Mouse (Mus musculus) MEL (cell line): ENCODE data around the gene Serf1. TPM values are rescaled to one million over a fixed set of nuclear protein-coding genes. Genes with fewer than 3 reads are reported as not detected.
A peak's percentile ranks its signal among the peaks of the same experiment; 100 is the strongest.

Source experiments
- DNase-seq: peaks from one replicate; pipeline ENCODE4 v3.0.0; 2011; ENCODE audit warnings: low read depth, low spot score
- H3K27ac ChIP-seq: 2 replicates; pipeline ENCODE4 v1.5.1; 2012; ENCODE audit warnings: low read depth, mild to moderate bottlenecking, control low read depth, low read length, moderate library complexity; ENCODE audit not compliant: control insufficient read depth
- H3K27me3 ChIP-seq, 2 experiments: fragments of 150-350 bp in 1 of 2; sonication (generic) in 1 of 2; 2 replicates each; pipeline ENCODE4 v1.6.1; 2012; ENCODE audit warnings: low read length in 2 of 2, mild to moderate bottlenecking in 2 of 2, improper control_type of control experiment in 1 of 2, moderate library complexity in 1 of 2; ENCODE audit not compliant: insufficient read depth in 2 of 2, control insufficient read depth in 1 of 2
- H3K36me3 ChIP-seq, 2 experiments: 2 replicates each; pipeline ENCODE4 v1.6.1; 2012 to 2014; ENCODE audit warnings: low read length in 2 of 2, improper control_type of control experiment in 1 of 2, inconsistent platforms in 1 of 2, mild to moderate bottlenecking in 1 of 2; ENCODE audit not compliant: insufficient read depth in 2 of 2, control insufficient read depth in 1 of 2
- H3K4me1 ChIP-seq, 2 experiments: fragments of 150-350 bp in 1 of 2; sonication (generic) in 1 of 2; 2 replicates each; pipeline ENCODE4 v1.6.1; 2012; ENCODE audit warnings: low read length in 2 of 2, improper control_type of control experiment in 1 of 2, mild to moderate bottlenecking in 1 of 2; ENCODE audit not compliant: insufficient read depth in 2 of 2, control insufficient read depth in 1 of 2
- H3K4me3 ChIP-seq, 2 experiments: fragments of 150-350 bp in 1 of 2; sonication (generic) in 1 of 2; 2 replicates each; pipeline ENCODE4 v1.5.1; 2012; ENCODE audit warnings: low read depth in 2 of 2, low read length in 2 of 2, mild to moderate bottlenecking in 2 of 2, moderate library complexity in 2 of 2, control low read depth in 1 of 2, improper control_type of control experiment in 1 of 2; ENCODE audit not compliant: control insufficient read depth in 1 of 2, insufficient read depth in 1 of 2
- H3K79me2 ChIP-seq: 2 replicates; pipeline ENCODE4 v1.6.1; 2012; ENCODE audit warnings: mild to moderate bottlenecking, low read length, moderate library complexity; ENCODE audit not compliant: control insufficient read depth, poor library complexity, insufficient read depth
- H3K9ac ChIP-seq: 2 replicates; pipeline ENCODE4 v1.6.1; 2012; ENCODE audit warnings: low read depth, mild to moderate bottlenecking, control low read depth, low read length, moderate library complexity; ENCODE audit not compliant: control insufficient read depth, poor library complexity, severe bottlenecking
- H3K9me3 ChIP-seq: fragments of 150-350 bp; sonication (generic); replicated peaks from 2 replicates; pipeline ENCODE4 v1.6.1; 2012; ENCODE audit warnings: mild to moderate bottlenecking, low read length, improper control_type of control experiment, moderate library complexity; ENCODE audit not compliant: insufficient read depth
- CTCF ChIP-seq, 3 experiments: IDR thresholded peaks in 2 of 3; conservative IDR thresholded peaks in 1 of 3; 2 replicates each; pipeline ENCODE4 v1.5.1; 2011 to 2012; ENCODE audit warnings: low read length in 3 of 3, low read depth in 2 of 3, mild to moderate bottlenecking in 2 of 3, improper control_type of control experiment in 1 of 3, inconsistent platforms in 1 of 3, mixed read lengths in 1 of 3, moderate library complexity in 1 of 3; ENCODE audit not compliant: control insufficient read depth in 1 of 3, insufficient read depth in 1 of 3, poor library complexity in 1 of 3, severe bottlenecking in 1 of 3
- E2F4 ChIP-seq: IDR thresholded peaks from 2 replicates; pipeline ENCODE4 v1.6.1; 2011; ENCODE audit warnings: low read depth, low read length, improper control_type of control experiment, borderline replicate concordance
- ELF1 ChIP-seq: IDR thresholded peaks from 2 replicates; pipeline ENCODE4 v1.6.1; 2014; ENCODE audit warnings: low read depth, mild to moderate bottlenecking, inconsistent platforms, low read length, improper control_type of control experiment, moderate library complexity
- JUND ChIP-seq: IDR thresholded peaks from 2 replicates; pipeline ENCODE4 v1.6.1; 2011; ENCODE audit warnings: low read depth, mild to moderate bottlenecking, improper control_type of control experiment, low read length
- KAT2A ChIP-seq: conservative IDR thresholded peaks from 2 replicates; pipeline ENCODE4 v1.6.1; 2012; ENCODE audit warnings: low read depth, low read length, improper control_type of control experiment, inconsistent platforms
- MAX ChIP-seq: IDR thresholded peaks from 2 replicates; pipeline ENCODE4 v1.6.1; 2011; ENCODE audit warnings: low read length, improper control_type of control experiment
- MEF2A ChIP-seq: IDR thresholded peaks from 2 replicates; pipeline ENCODE4 v1.6.1; 2014; ENCODE audit warnings: low read depth, mild to moderate bottlenecking, inconsistent platforms, low read length, improper control_type of control experiment; ENCODE audit not compliant: poor library complexity, insufficient replicate concordance, severe bottlenecking; ENCODE audit errors: extremely low read depth
- MYC ChIP-seq: IDR thresholded peaks from 2 replicates; pipeline ENCODE4 v1.6.1; 2011; ENCODE audit warnings: low read depth, mild to moderate bottlenecking, low read length, improper control_type of control experiment, moderate library complexity
- POLR2A ChIP-seq, 2 experiments: IDR thresholded peaks; 2 replicates each; pipeline ENCODE4 v1.6.1; 2011 to 2012; ENCODE audit warnings: low read length in 2 of 2, mild to moderate bottlenecking in 2 of 2, control low read depth in 1 of 2, improper control_type of control experiment in 1 of 2, low read depth in 1 of 2, moderate library complexity in 1 of 2; ENCODE audit not compliant: control insufficient read depth in 1 of 2, insufficient read depth in 1 of 2, poor library complexity in 1 of 2
- POLR2AphosphoS2 ChIP-seq: IDR thresholded peaks from 2 replicates; pipeline ENCODE4 v1.6.1; 2011; ENCODE audit warnings: low read length, improper control_type of control experiment
- RAD21 ChIP-seq: IDR thresholded peaks from 2 replicates; pipeline ENCODE4 v1.6.1; 2011; ENCODE audit warnings: mild to moderate bottlenecking, low read depth, low read length, improper control_type of control experiment
- SMC3 ChIP-seq: IDR thresholded peaks from 2 replicates; pipeline ENCODE4 v1.6.1; 2011; ENCODE audit warnings: low read depth, low read length, improper control_type of control experiment
- ZC3H11A ChIP-seq: IDR thresholded peaks from 2 replicates; pipeline ENCODE4 v1.6.1; 2012; ENCODE audit warnings: low read depth, mild to moderate bottlenecking, inconsistent platforms, low read length, improper control_type of control experiment
- ZMIZ1 ChIP-seq: IDR thresholded peaks from 2 replicates; pipeline ENCODE4 v1.6.1; 2012; ENCODE audit warnings: low read depth, mild to moderate bottlenecking, inconsistent platforms, low read length, improper control_type of control experiment, moderate library complexity
- polyA plus RNA-seq, 2 experiments: library from polyadenylated mRNA; stranded (reverse) in 1 of 2; unstranded in 1 of 2; fragments of >175 nt in 1 of 2; fragments of >200 nt in 1 of 2; gene quantifications; 2 replicates each; pipeline versions ENCODE4 v1.2.1 to v1.2.4; 2012; ENCODE audit warnings: low replicate concordance in 2 of 2, low read depth in 1 of 2; ENCODE audit not compliant: insufficient read length in 2 of 2, insufficient read depth in 1 of 2, missing spikeins in 1 of 2
- total RNA-seq: library from RNA; depleted of rRNA; stranded (reverse); fragments of 300-350 nt; gene quantifications from 2 replicates; pipeline ENCODE4 v1.2.3, GENCODE M21; 2012

Serf1 gene
- total and polyA plus RNA-seq, 3 experiments: 36.8 to 57.6 TPM; not detected in 1

DNA sequence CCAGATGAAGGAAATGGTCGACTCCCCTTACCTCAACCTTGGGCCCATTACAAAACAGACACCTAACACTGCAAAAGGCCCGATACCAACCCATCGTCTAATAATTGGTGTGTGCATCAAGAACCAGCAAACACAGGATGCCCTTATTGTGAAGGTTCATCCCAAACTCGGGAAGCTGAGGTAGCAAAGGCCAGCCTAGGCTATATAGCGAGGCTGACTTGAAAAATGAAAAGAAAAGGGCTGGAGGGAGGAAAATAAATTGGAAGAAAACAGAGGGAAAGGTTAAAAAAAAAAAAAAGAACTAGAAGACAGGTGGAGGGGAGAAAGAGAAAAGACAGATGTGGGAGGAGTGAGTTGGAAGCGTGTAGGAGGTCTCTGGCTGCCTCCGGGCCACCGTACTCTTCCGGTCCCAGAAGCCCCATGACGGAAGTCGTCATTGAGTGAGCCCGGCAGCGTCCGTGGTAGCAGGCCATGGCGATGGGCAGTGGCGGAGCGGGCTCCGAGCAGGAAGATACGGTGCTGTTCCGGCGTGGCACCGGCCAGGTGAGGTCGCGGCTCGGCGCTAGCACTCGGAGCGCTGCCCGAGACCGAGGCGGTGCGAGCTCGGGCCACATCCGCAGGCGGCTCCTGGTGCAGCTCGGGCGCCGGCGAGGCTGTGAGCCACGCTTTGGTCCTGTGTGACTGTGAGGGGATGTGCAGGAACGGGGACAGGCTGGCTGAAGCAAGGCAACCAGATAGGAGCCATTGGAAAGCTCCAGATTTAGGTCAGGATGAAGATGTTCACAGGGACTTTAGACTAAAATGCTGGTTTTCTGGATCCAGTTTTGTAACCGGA is 16.8 kb downstream of the Serf1 start, which contains the start of gene Smn1 (continued):
- no peak for TF ChIP-seq MEF2A
- TF ChIP-seq POLR2AphosphoS2: no peak; the same call in 1 of the 2 replicates
- peak; percentile 94 for TF ChIP-seq KAT2A
- no peak for TF ChIP-seq CTCF (IDR thresholded peaks at IDR 0.05 in 2 of 3, conservative IDR thresholded peaks at IDR 0.05 in 1 of 3; ENCODE audit: control insufficient read depth in 1 of 3, insufficient read depth in 1 of 3, low read depth in 2 of 3, low read length in 3 of 3, poor library complexity in 1 of 3, severe bottlenecking in 1 of 3)
- peak; percentile 77 to 92 for TF ChIP-seq POLR2A (IDR thresholded peaks at IDR 0.05; ENCODE audit: control insufficient read depth in 1 of 2, insufficient read depth in 1 of 2, low read depth in 1 of 2, low read length in 2 of 2, poor library complexity in 1 of 2)
- TF ChIP-seq JUND: 0 out of 2 replicates have a peak, but pooled peaks have one; percentile 18
- no peak for TF ChIP-seq RAD21
- no peak for TF ChIP-seq ZMIZ1
- no peak for TF ChIP-seq SMC3
- TF ChIP-seq, all 39 proteins: peak for 14

GRCm38 (mm10) chr13:100125258-100125643 is 17.4 kb downstream of the Serf1 start:
- Histone ChIP-seq H3K9me3 (no peaks in the 10 kb centered on the region), H3K9ac (peak overlapping the region; percentile 95), H3K27ac (no peak overlapping the region), H3K36me3 (peaks cover 0 to 11% of the 10 kb centered on the region in 2 experiments), H3K27me3 (no peaks in the 10 kb centered on the region), H3K79me2 (peaks cover 18% of the 10 kb centered on the region), H3K4me1 (peaks cover 0 to 7% of the 10 kb centered on the region in 2 experiments; a peak in 3 of 4 replicates), H3K4me3 (peak overlapping the region; percentile 92 to 98)
- no peak for DNase-seq
- TF ChIP-seq ELF1 (no peak), MAX (0 out of 2 replicates have a peak, but pooled peaks have one; percentile 2)

DNA sequence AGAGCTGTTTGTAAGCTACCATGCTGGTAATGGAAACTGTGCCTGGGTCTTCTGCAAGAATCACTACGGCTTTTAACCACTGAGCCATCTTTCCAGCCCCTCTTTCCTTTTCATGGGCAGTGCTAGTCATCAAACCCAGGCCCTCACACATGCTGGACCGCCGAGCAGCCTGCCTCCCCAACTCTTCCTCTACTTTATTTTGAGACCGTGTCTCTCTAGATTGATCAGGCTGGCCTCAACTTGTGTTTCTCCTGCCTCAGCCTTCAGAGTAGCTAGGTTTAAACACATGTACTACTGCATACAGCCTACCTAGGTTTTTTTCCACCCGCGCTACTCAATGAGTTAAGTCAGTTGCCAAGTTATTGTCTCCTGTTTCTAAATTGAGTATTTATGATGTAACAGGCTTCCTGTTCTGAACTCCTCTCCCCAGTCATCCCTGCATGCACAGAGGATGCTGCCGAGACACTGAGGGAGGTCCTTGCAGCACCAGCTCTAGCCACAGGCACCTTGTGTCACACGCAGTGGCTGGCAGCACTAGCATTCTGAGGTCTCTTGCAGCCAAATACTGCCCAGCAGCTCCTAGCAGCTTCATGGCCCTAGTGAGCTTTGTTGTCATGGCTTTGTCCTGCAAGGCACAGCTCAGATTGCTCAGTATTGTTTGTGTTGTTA is 34.0 kb downstream of the Serf1 start:
- TF ChIP-seq E2F4 (no peak), ZC3H11A (no peak), MYC (no peak)
- H3K27me3 ChIP-seq: no peaks in the 10 kb centered on the region
- peaks cover 0 to 3% of the 10 kb centered on the region in 2 experiments; a peak in 2 of 4 replicates for H3K36me3 ChIP-seq
- H3K4me1 ChIP-seq: no peaks in the 10 kb centered on the region
- H3K79me2 ChIP-seq: no peaks in the 10 kb centered on the region
- H3K27ac ChIP-seq: no peak overlapping the region
- no peak overlapping the region for H3K4me3 ChIP-seq
- no peaks in the 10 kb centered on the region for H3K9me3 ChIP-seq
- DNase-seq: no peak
- no peak overlapping the region for H3K9ac ChIP-seq
